ENCODE assay signal across 27 mouse cellular contexts in genomic region chr12:99765979-99766378, GRCm38 (mm10).
"Had no signal": no experiment of that assay in that cellular context is flagged by ENCODE, and none has a peak within 500 bp of the region (broad histone marks: within the 10 kb centered on the region; RNA-seq: fewer than 3 reads in every experiment).

No protein-coding gene starts in this region.

- DNase-seq: gastrocnemius, postnatal 14 days; gastrocnemius, postnatal 36 days; heart, adult 2 months; heart, postnatal 14 days; heart, postnatal 36 days; kidney, adult 18-20 months; kidney, adult 8-10 months; kidney, postnatal 10 days; kidney, postnatal 25 days; kidney, postnatal 4 days; left cerebral cortex, postnatal 4 days; liver, embryonic 13.5 days; liver, postnatal 0 days had no signal

- H3K9me3 ChIP-seq: heart, embryonic 13.5 days; heart, embryonic 15.5 days; hindbrain, embryonic 10.5 days; hindbrain, embryonic 12.5 days; intestine, embryonic 15.5 days; limb, embryonic 13.5 days; limb, embryonic 15.5 days; liver, embryonic 13.5 days; liver, embryonic 15.5 days had no signal

- H3K4me2 ChIP-seq: heart, embryonic 11.5 days; heart, embryonic 13.5 days; heart, embryonic 15.5 days; hindbrain, embryonic 12.5 days; hindbrain, embryonic 14.5 days; intestine, embryonic 15.5 days; limb, embryonic 13.5 days; limb, embryonic 15.5 days; liver, embryonic 13.5 days; liver, embryonic 15.5 days had no signal

- ATAC-seq: hindbrain, embryonic 16.5 days; inflammation-experienced regulatory T-cells, adult 6 months; intestine, embryonic 15.5 days; intestine, postnatal 0 days; liver, postnatal 0 days had no signal

- H3K36me3 ChIP-seq: heart, embryonic 13.5 days; heart, embryonic 15.5 days; hindbrain, embryonic 10.5 days; hindbrain, embryonic 12.5 days; intestine, embryonic 15.5 days; limb, embryonic 13.5 days; limb, embryonic 15.5 days; liver, embryonic 13.5 days; liver, embryonic 15.5 days had no signal

- H3K27ac ChIP-seq: heart, adult 2 months; heart, embryonic 13.5 days; heart, embryonic 15.5 days; hindbrain, embryonic 10.5 days; hindbrain, embryonic 12.5 days; hindbrain, embryonic 14.5 days; intestine, embryonic 15.5 days; layer of hippocampus, adult 2 months; limb, embryonic 13.5 days; limb, embryonic 15.5 days; liver, embryonic 13.5 days; liver, embryonic 15.5 days had no signal

- H3K27me3 ChIP-seq: heart, embryonic 13.5 days; heart, embryonic 15.5 days; hindbrain, embryonic 12.5 days; intestine, embryonic 15.5 days; limb, embryonic 13.5 days; limb, embryonic 15.5 days; liver, embryonic 13.5 days; liver, embryonic 15.5 days had no signal

- H3K4me3 ChIP-seq: heart, adult 2 months; heart, embryonic 13.5 days; heart, embryonic 15.5 days; hindbrain, embryonic 10.5 days; hindbrain, embryonic 12.5 days; intestine, embryonic 15.5 days; layer of hippocampus, adult 2 months; limb, embryonic 13.5 days; limb, embryonic 15.5 days; liver, embryonic 13.5 days; liver, embryonic 15.5 days had no signal

- H3K4me1 ChIP-seq: heart, embryonic 13.5 days; heart, embryonic 15.5 days; hindbrain, embryonic 10.5 days; hindbrain, embryonic 12.5 days; intestine, embryonic 15.5 days; limb, embryonic 13.5 days; limb, embryonic 15.5 days; liver, embryonic 13.5 days; liver, embryonic 15.5 days had no signal

- H3K9ac ChIP-seq: heart, embryonic 13.5 days; heart, embryonic 15.5 days; hindbrain, embryonic 12.5 days; hindbrain, embryonic 14.5 days; intestine, embryonic 15.5 days; limb, embryonic 13.5 days; limb, embryonic 15.5 days; liver, embryonic 13.5 days; liver, embryonic 15.5 days; liver, postnatal 0 days had no signal
